Mouse (Mus musculus) ovary, postnatal 36 days (tissue): ENCODE results near the gene Itga3.
A peak's percentile ranks its signal among the peaks of the same experiment; 100 is the strongest.
"Not testable (repeated sequence)": the region's sequence is repeated elsewhere in the genome, so short reads cannot be mapped to it uniquely, and the experiment has no call there.

ENCODE experiments used
- DNase-seq: peaks from one replicate; pipeline ENCODE4 v3.0.0; 2022; ENCODE audit warnings: low spot score, mixed read lengths

Itga3 gene

DNA sequence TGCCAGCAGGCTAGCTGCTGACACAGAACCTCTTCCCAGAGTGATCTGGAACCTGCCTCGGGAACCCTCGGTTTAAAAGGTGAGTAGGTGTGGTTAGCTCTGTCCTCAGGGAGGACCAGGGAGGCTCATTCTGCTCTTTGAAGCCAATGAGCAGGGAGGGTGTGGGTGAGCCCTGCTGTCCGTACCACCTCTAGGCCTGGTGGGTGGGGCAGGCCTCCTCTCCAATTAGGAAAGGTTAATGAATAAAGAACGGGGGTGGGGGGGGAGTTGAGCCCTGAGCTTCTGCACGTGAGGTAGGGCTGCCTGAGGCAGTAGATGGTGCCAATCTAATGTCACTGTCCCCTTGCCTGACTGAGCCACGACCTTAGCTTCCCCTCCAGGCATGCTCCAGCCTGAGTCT is 43.7 kb downstream of the Itga3 start:
- no peak for DNase-seq

DNA sequence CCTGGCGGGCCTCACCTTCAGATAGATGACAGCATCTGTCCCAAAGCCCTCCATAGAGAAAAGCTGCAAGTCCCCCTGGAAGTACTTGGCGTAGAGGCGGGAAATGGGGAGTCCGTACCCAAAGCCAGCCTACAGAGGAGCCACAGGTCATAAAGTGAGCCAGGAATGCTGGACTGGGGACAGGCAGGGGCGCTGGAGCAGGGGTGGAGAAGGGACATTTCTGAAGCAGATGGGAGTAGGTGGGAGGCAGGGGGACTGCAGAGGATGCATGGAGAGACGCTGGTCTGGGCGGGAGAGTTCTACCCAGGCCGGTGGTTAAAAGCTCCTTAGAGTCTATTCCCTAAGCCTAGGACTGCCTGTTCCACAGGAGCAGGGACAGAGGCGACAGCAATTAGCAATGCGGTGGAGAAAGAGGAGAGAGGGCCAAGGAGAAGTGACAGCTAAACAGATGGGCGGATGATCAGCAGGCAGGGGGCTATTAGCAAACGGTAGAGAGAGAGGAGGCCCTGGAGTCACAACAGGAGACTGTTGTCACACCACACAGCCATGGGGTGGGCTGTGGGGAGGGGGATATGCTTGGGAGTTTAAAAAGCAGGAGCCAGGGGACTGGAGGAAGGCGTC is 48.6 kb downstream of the Itga3 start:
- DNase-seq: no peak

- no peak for DNase-seq
Observed at GRCm38 (mm10) chr11:95026849-95027248, 49.8 kb downstream of the Itga3 start.

DNA sequence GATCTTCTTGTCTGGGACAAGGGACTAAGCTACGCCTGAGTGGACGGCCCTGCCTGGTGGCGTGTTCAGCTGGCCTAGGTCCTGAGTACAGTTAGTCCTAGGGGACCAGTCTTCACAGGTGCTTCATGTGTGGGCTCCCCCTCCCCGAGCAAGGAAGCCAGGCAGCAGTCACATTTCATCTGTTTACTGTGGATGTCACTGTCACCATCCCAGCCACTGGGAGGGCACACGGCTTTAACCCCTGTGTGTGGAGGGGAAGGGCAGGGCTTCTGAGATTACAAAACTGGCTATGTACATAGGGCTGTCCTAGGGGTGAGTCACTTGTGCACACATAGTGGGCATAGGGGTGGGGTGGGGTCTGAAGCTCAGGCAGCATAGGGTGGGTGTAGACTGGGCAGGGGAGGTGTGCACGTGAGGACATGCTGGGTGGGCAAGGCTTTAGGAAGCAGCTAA is 50.5 kb downstream of the Itga3 start:
- DNase-seq: no peak

GRCm38 (mm10) chr11:95025227-95026012 is 51.2 kb downstream of the Itga3 start:
- DNase-seq: no peak

DNA sequence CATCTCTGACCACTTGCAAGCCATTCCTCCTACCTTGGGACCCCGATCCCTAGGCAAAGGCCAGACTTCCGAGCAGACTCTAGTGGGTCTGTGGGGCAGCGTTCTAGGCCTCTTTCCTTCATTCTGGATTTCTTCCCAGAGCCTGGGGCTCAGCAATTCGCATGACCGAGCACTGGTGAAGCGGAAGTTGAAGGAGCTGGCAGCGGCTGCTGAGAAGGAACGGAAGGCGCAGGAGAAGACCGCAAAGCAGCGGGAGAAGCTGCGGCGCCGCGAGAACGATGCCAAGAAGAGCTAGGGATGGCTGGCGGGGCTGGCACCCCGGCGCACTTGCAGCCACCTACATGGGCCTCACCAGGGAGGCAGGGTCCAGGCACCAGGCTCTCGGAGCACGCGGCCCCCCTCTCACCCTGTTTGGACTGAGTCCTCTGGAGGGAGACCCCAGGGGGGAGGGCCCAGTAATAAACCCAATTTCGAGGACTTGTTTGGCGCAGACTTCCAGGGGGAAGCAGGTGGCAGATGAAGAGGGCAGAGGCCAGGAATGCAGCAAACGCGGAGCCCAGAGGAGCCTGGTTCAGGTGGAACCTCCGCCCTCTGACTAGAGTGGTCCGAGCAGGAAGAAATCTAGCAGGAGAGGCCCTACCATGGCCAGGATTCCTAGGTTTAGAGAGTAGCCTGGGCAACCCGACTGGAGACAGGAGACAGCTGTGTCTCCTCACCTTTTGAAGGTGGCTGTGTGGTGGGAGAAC is 52.0 kb downstream of the Itga3 start:
- DNase-seq: no peak

- no peak for DNase-seq
Observed at GRCm38 (mm10) chr11:95023481-95023880, 53.1 kb downstream of the Itga3 start.

GRCm38 (mm10) chr11:95022237-95022992 is 54.2 kb downstream of the Itga3 start:
- no peak for DNase-seq

DNA sequence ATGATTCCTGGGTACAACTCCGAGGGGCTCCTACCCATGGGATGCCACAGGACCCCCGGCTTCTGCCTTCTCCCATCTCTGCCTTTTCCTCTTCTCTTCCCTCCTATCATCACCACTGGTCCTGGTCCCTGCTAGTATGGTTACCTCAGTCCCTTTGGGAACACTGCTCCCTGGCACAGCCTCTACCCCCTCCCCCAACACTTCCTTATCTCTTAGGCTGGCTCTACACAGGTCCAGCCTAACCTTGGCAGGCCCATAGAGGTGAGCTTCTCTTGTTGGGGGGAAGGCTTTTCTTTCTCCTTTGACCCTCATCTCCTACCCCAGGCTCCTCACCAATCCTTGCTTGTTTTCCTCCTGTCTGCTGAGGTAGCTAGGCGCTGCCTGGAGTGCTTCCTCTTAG is 61.1 kb downstream of the Itga3 start:
- DNase-seq: no peak

GRCm38 (mm10) chr11:95012487-95012886 is 64.1 kb downstream of the Itga3 start:
- no peak for DNase-seq

DNA sequence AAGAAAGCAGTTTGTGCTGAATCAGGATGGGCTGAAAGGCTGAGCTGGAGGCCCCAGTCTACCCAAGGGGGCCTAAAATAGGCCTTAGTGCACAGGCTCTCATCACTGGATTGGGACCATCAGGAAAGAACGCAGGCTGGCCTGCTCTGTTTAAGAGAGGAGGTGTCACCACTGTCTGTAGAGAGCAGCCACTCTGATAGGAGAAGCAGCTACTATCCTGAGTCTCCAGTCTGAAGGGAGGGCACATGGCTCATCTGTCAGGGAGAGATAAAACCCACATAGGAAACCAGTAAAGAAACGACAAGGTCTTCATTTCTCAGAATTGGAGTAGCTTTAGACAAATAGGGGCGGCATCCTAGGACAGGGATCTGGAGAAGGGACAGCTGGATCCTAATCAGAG is 64.5 kb downstream of the Itga3 start:
- DNase-seq: no peak

DNA sequence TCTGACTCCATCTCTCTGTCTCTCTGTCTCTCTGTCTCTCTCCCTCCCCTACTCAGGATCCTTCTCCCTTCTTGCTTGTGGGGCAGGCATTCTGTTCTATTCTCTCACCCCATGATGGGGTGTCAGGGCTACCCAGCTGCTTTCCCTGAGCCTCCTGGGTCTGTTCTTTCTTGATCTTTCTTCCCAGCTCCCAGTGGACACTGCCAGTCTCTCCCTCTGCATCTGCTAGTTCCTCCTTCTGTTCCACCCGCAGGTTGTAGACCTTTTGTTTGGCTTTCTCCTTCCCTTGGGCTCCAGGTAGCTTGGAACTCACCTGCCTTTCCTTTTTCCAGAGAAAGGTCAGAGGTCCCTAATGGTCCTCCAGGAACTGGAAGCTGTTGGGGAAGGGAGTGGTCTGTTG is 65.2 kb downstream of the Itga3 start:
- no peak for DNase-seq

- DNase-seq: not testable (repeated sequence)
Observed at GRCm38 (mm10) chr11:95010841-95011403, 65.7 kb downstream of the Itga3 start.

- DNase-seq: no peak
Observed at GRCm38 (mm10) chr11:95010141-95010739, 66.4 kb downstream of the Itga3 start.

- peak; percentile 71 for DNase-seq
Observed at GRCm38 (mm10) chr11:95009629-95010014, 67.0 kb downstream of the Itga3 start, which contains the start of gene Samd14. Samd14 (plus strand) TSS chr11:95009879.

DNA sequence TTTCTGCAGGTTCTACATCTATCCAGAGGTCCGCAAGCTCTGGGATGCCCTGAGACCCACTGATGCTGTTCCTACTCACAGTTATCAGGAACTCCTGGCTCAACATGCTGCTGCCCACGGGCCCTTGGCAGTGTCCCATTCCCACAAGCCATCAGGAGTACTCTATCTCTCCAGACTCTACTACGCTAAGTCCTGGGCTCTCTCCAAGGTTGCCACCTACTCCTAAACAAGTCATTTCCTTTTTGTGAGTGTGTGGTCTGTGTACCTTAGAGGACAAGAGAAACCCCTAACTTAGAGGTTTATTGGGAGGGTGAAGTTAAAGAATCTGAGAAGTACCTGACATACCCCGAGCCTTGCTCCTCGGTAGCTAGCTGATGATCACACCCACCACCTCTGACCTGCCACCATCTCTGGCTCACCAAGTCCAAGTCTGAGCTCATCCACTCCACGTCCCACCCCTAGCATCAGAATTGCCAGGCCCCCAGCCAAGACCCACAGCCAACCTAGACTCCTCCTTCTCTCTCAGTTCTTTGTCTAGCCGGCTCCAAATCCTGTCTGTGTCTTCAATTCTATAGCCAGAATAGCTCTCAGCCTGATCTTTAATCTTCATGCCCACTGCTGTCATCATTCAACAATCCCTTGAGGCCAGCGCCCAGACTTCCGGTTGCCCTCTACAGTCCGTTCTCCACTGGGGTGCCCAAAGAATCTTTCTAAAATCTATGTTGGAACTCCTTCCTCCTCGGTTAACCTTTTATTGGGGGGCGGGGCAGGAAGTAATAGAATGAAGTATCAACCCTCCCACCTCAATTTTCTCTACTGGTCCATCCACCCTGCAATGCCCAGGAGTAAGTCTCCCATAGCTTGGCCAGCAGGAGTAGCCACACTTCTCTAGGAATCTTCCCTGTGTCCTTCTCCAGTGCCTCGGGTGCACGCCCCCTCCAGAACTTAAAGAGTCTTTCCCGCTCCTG is 67.7 kb downstream of the Itga3 start:
- DNase-seq: no peak

GRCm38 (mm10) chr11:95007418-95007817 is 69.2 kb downstream of the Itga3 start:
- DNase-seq: no peak

DNA sequence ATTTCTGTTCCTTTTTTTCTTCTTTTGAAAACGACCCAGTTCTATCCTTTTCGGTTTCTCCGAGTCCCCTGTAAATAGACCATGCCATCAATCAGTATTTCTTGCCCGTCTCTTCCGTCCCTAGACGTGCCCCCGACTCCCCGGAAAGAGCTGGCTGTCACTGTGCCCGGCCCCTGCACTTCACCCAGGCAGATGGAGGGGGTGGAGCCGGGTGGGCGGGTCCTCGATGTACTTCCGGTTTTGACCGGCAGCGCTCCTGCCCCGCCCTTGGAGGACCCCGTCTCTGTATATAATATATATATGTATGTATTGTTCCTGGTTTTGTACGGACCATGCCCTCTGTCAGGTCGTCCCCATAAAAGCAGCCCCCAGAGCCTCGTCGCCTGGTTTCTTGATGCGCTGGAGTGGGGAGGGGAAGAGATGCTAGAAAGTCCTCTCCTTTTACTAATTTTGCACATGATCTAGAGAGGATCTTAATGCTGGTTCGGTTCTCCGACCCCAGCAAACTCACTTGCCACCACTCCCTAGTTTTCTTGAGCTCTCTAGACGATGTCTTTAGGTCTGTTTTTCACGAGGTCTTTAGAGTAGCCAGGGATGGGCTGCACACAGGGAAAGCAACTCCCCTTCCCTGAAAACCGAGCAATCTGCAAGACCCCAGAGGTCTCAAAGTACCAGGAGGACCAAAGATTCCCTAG is 69.9 kb downstream of the Itga3 start:
- DNase-seq: peak; percentile 81

- DNase-seq: no peak
Observed at GRCm38 (mm10) chr11:95006038-95006437, 70.6 kb downstream of the Itga3 start.

GRCm38 (mm10) chr11:95004937-95005198 is 71.7 kb downstream of the Itga3 start:
- no peak for DNase-seq
